Mouse (Mus musculus): ENCODE measurements at regions not wholly inside any gene's neighbourhood (a gene's known extent, or its start where the extent isn't known, plus 50 kb on each side); places are given as distances from the start of the nearest gene placed in this dataset.
"Not testable (repeated sequence)": the region's sequence is repeated elsewhere in the genome, so short reads cannot be mapped to it uniquely, and the experiment has no call there.

DNA sequence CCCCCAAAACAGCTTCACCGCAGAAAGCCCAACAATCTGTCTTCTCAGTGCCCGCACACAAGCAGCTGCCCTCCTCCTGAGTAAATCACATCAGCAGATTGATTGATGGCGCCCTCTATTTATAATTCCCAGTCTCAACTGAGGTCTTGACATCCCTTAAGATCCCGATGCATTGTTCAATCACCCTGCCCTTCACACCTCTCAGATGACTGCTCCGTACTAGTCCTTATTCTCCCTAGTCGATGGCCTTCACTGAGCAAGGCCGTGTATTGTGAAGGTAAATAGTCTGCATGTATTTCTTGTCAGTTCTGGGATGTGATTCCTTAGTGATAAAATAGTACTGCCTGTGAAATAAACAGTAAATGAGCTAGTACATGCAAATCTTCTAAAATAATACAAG lies 114.7 kb upstream of the Nwd2 start:
- no peaks in the 10 kb centered on the region for H3K27me3 ChIP-seq (ENCODE audit: control insufficient read depth, insufficient read depth, insufficient read length)
- H3K36me3 ChIP-seq (ENCODE audit: control insufficient read depth, insufficient read depth) = no peaks in the 10 kb centered on the region
- H3K4me3 ChIP-seq = no peak overlapping the region
- no peak overlapping the region for H3K4me2 ChIP-seq (ENCODE audit: low read depth)
- no peak overlapping the region for H3ac ChIP-seq (ENCODE audit: control insufficient read depth, insufficient read length)
- TF ChIP-seq SRF (IDR thresholded peaks at IDR 0.05; ENCODE audit: control insufficient read depth, insufficient read length, low read depth) = no peak
- no peak for TF ChIP-seq TCF3 (IDR thresholded peaks at IDR 0.05; ENCODE audit: insufficient read length, low read depth)
- TF ChIP-seq MYOD1 (IDR thresholded peaks at IDR 0.05; ENCODE audit: control insufficient read depth in 1 of 3, insufficient read length in 2 of 3, low read depth in 2 of 3) = no peak
- no peak for TF ChIP-seq MYOG (IDR thresholded peaks at IDR 0.05; ENCODE audit: control insufficient read depth in 1 of 3, insufficient read depth in 1 of 3, insufficient read length in 2 of 3, low read depth in 2 of 3)
- no peak for TF ChIP-seq CEBPB (IDR thresholded peaks at IDR 0.05; ENCODE audit: insufficient read depth, poor library complexity, severe bottlenecking)
- no peaks in the 10 kb centered on the region for H3K79me2 ChIP-seq (ENCODE audit: control insufficient read depth, insufficient read depth)

GRCm38 (mm10) chr5:63540530-63540929 lies 108.4 kb upstream of the Nwd2 start:
- TF ChIP-seq POLR2A (IDR thresholded peaks at IDR 0.05; ENCODE audit: insufficient read length, low read depth) = no peak

GRCm38 (mm10) chr5:63545482-63545881 lies 103.4 kb upstream of the Nwd2 start:
- no peaks in the 10 kb centered on the region for H3K27me3 ChIP-seq (ENCODE audit: control insufficient read depth, insufficient read depth, insufficient read length)
- H3K4me2 ChIP-seq (ENCODE audit: low read depth) = no peak overlapping the region
- TF ChIP-seq CEBPB (IDR thresholded peaks at IDR 0.05; ENCODE audit: insufficient read depth, poor library complexity, severe bottlenecking) (no peak), USF1 (IDR thresholded peaks at IDR 0.05; ENCODE audit: low read depth) (no peak), E2F4 (IDR thresholded peaks at IDR 0.05; ENCODE audit: insufficient read depth) (no peak), MYOG (IDR thresholded peaks at IDR 0.05; ENCODE audit: control insufficient read depth in 1 of 3, insufficient read depth in 1 of 3, insufficient read length in 2 of 3, low read depth in 2 of 3) (no peak), TCF12 (IDR thresholded peaks at IDR 0.05; ENCODE audit: insufficient read depth, poor library complexity, severe bottlenecking) (no peak), POLR2A (IDR thresholded peaks at IDR 0.05; ENCODE audit: insufficient read length, low read depth) (no peak), TCF3 (IDR thresholded peaks at IDR 0.05; ENCODE audit: insufficient read length, low read depth) (no peak), REST (IDR thresholded peaks at IDR 0.05; ENCODE audit: insufficient read depth, insufficient read length) (no peak), SRF (IDR thresholded peaks at IDR 0.05; ENCODE audit: control insufficient read depth, insufficient read length, low read depth) (no peak), MAX (IDR thresholded peaks at IDR 0.05; ENCODE audit: low read depth) (no peak), POLR2AphosphoS2 (IDR thresholded peaks at IDR 0.05; ENCODE audit: insufficient read length, low read depth) (no peak), MYOD1 (IDR thresholded peaks at IDR 0.05; ENCODE audit: control insufficient read depth in 1 of 3, insufficient read length in 2 of 3, low read depth in 2 of 3) (no peak)
- H3ac ChIP-seq (ENCODE audit: control insufficient read depth, insufficient read length) = no peak overlapping the region
- no peaks in the 10 kb centered on the region for H3K79me2 ChIP-seq (ENCODE audit: control insufficient read depth, insufficient read depth)
- no peak overlapping the region for H3K4me3 ChIP-seq
- no peaks in the 10 kb centered on the region for H3K36me3 ChIP-seq (ENCODE audit: control insufficient read depth, insufficient read depth)

More at GRCm38 (mm10) chr5:63540530-63540929, 108.4 kb upstream of the Nwd2 start:
- Histone ChIP-seq H3K79me2 (ENCODE audit: control insufficient read depth, insufficient read depth) (no peaks in the 10 kb centered on the region), H3K4me3 (no peak overlapping the region), H3K27me3 (ENCODE audit: control insufficient read depth, insufficient read depth, insufficient read length) (no peaks in the 10 kb centered on the region), H3K4me2 (ENCODE audit: low read depth) (no peak overlapping the region), H3ac (ENCODE audit: control insufficient read depth, insufficient read length) (no peak overlapping the region), H3K36me3 (ENCODE audit: control insufficient read depth, insufficient read depth) (no peaks in the 10 kb centered on the region)

- not testable (repeated sequence) for H3K4me2 ChIP-seq (ENCODE audit: low read depth); H3K36me3 ChIP-seq (ENCODE audit: control insufficient read depth, insufficient read depth); H3K27me3 ChIP-seq (ENCODE audit: control insufficient read depth, insufficient read depth, insufficient read length); H3ac ChIP-seq (ENCODE audit: control insufficient read depth, insufficient read length); H3K4me3 ChIP-seq; H3K79me2 ChIP-seq (ENCODE audit: control insufficient read depth, insufficient read depth)
Observed at GRCm38 (mm10) chr5:63565891-63566290, 83.0 kb upstream of the Nwd2 start.

DNA sequence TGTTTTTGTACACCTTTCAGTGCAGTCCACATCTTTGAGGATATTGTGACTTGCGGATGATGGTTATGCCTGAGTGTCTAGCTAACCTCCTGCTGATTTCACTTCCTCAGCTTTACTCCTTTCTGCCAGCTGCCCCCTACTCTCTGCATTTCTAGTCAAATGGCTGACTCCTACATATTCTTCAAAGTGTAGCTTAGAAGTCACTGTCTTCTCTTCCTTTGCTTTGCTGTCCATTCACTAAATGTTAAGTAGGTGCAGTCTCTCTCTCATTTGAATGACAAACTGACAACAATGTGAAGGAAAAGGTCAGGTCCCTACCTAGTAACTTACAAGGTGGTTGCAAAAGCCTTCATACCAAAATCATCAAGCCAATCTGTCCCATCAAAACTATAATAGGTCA lies 73.5 kb upstream of the Nwd2 start:
- no peaks in the 10 kb centered on the region for H3K79me2 ChIP-seq (ENCODE audit: control insufficient read depth, insufficient read depth)
- no peak for TF ChIP-seq MYOD1 (IDR thresholded peaks at IDR 0.05; ENCODE audit: control insufficient read depth in 1 of 3, insufficient read length in 2 of 3, low read depth in 2 of 3)
- no peak for TF ChIP-seq CEBPB (IDR thresholded peaks at IDR 0.05; ENCODE audit: insufficient read depth, poor library complexity, severe bottlenecking)
- TF ChIP-seq USF1 (IDR thresholded peaks at IDR 0.05; ENCODE audit: low read depth) = no peak
- TF ChIP-seq SRF (IDR thresholded peaks at IDR 0.05; ENCODE audit: control insufficient read depth, insufficient read length, low read depth) = no peak
- no peak for TF ChIP-seq MAX (IDR thresholded peaks at IDR 0.05; ENCODE audit: low read depth)
- no peak for TF ChIP-seq REST (IDR thresholded peaks at IDR 0.05; ENCODE audit: insufficient read depth, insufficient read length)
- TF ChIP-seq TCF12 (IDR thresholded peaks at IDR 0.05; ENCODE audit: insufficient read depth, poor library complexity, severe bottlenecking) = no peak
- no peak for TF ChIP-seq E2F4 (IDR thresholded peaks at IDR 0.05; ENCODE audit: insufficient read depth)
- no peak for TF ChIP-seq POLR2A (IDR thresholded peaks at IDR 0.05; ENCODE audit: insufficient read length, low read depth)
- no peak for TF ChIP-seq MYOG (IDR thresholded peaks at IDR 0.05; ENCODE audit: control insufficient read depth in 1 of 3, insufficient read depth in 1 of 3, insufficient read length in 2 of 3, low read depth in 2 of 3)
- TF ChIP-seq POLR2AphosphoS2 (IDR thresholded peaks at IDR 0.05; ENCODE audit: insufficient read length, low read depth) = no peak
- no peak for TF ChIP-seq TCF3 (IDR thresholded peaks at IDR 0.05; ENCODE audit: insufficient read length, low read depth)
- H3K27me3 ChIP-seq (ENCODE audit: control insufficient read depth, insufficient read depth, insufficient read length) = no peaks in the 10 kb centered on the region
- no peaks in the 10 kb centered on the region for H3K36me3 ChIP-seq (ENCODE audit: control insufficient read depth, insufficient read depth)
- no peak overlapping the region for H3K4me3 ChIP-seq
- no peak overlapping the region for H3ac ChIP-seq (ENCODE audit: control insufficient read depth, insufficient read length)
- H3K4me2 ChIP-seq (ENCODE audit: low read depth) = no peak overlapping the region

DNA sequence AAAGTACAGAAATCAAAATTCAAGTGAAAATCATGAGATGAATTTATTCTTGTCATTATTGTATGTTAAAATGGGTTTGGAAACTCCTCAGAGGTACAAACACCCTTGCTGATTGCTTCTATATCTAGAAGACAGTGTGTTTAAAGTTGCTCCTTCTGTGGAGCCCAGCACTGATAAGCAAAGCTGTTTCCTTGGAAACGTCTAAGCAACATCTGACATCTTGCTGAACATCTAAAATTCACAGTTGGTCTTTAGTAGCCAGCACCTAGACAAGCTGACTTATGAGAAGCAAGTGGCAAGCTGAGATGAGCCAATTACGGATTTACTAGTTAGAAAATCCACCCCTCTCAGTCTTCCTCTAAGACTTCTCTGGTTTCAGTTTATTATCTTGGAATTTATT lies 69.5 kb upstream of the Nwd2 start:
- Histone ChIP-seq H3K4me3 (no peak overlapping the region), H3K27me3 (ENCODE audit: control insufficient read depth, insufficient read depth, insufficient read length) (no peaks in the 10 kb centered on the region), H3K36me3 (ENCODE audit: control insufficient read depth, insufficient read depth) (no peaks in the 10 kb centered on the region), H3K4me2 (ENCODE audit: low read depth) (no peak overlapping the region), H3K79me2 (ENCODE audit: control insufficient read depth, insufficient read depth) (no peaks in the 10 kb centered on the region), H3ac (ENCODE audit: control insufficient read depth, insufficient read length) (no peak overlapping the region)
- no peak for TF ChIP-seq MAX (IDR thresholded peaks at IDR 0.05; ENCODE audit: low read depth)
- no peak for TF ChIP-seq POLR2AphosphoS2 (IDR thresholded peaks at IDR 0.05; ENCODE audit: insufficient read length, low read depth)
- TF ChIP-seq TCF12 (IDR thresholded peaks at IDR 0.05; ENCODE audit: insufficient read depth, poor library complexity, severe bottlenecking) = no peak
- no peak for TF ChIP-seq CEBPB (IDR thresholded peaks at IDR 0.05; ENCODE audit: insufficient read depth, poor library complexity, severe bottlenecking)
- TF ChIP-seq MYOG (IDR thresholded peaks at IDR 0.05; ENCODE audit: control insufficient read depth in 1 of 3, insufficient read depth in 1 of 3, insufficient read length in 2 of 3, low read depth in 2 of 3) = no peak
- TF ChIP-seq TCF3 (IDR thresholded peaks at IDR 0.05; ENCODE audit: insufficient read length, low read depth) = no peak
- no peak for TF ChIP-seq E2F4 (IDR thresholded peaks at IDR 0.05; ENCODE audit: insufficient read depth)
- TF ChIP-seq REST (IDR thresholded peaks at IDR 0.05; ENCODE audit: insufficient read depth, insufficient read length) = no peak
- no peak for TF ChIP-seq MYOD1 (IDR thresholded peaks at IDR 0.05; ENCODE audit: control insufficient read depth in 1 of 3, insufficient read length in 2 of 3, low read depth in 2 of 3)
- TF ChIP-seq POLR2A (IDR thresholded peaks at IDR 0.05; ENCODE audit: insufficient read length, low read depth) = no peak
- no peak for TF ChIP-seq USF1 (IDR thresholded peaks at IDR 0.05; ENCODE audit: low read depth)
- TF ChIP-seq SRF (IDR thresholded peaks at IDR 0.05; ENCODE audit: control insufficient read depth, insufficient read length, low read depth) = no peak
